Mouse (Mus musculus) CH12.LX (cell line): ENCODE results near the gene Ccdc148. TPM values are rescaled to one million over a fixed set of nuclear protein-coding genes. Genes with fewer than 3 reads are reported as not detected.

ENCODE experiments used
- DNase-seq: peaks from one replicate; pipeline ENCODE4 v3.0.0-alpha.2; 2013; ENCODE audit errors: extremely low read depth
- H3K27ac ChIP-seq: 2 replicates; pipeline ENCODE4 v1.5.1; 2012; ENCODE audit warnings: low read depth, mild to moderate bottlenecking, control low read depth, moderate library complexity; ENCODE audit not compliant: insufficient read depth
- H3K27me3 ChIP-seq: replicated peaks from 2 replicates; pipeline ENCODE3; 2012; ENCODE audit warnings: inconsistent platforms
- H3K36me3 ChIP-seq, 2 experiments: replicated peaks in 1 of 2; 2 replicates each; pipeline versions ENCODE3 to v1.6.1; 2012; ENCODE audit warnings: inconsistent platforms in 1 of 2, low read length in 1 of 2, mild to moderate bottlenecking in 1 of 2, mixed read lengths in 1 of 2, moderate library complexity in 1 of 2; ENCODE audit not compliant: control insufficient read depth in 1 of 2, insufficient read depth in 1 of 2
- H3K4me1 ChIP-seq, 2 experiments: 2 replicates each; pipeline ENCODE4 v1.6.1; 2012; ENCODE audit warnings: inconsistent platforms in 1 of 2, moderate library complexity in 1 of 2; ENCODE audit not compliant: insufficient read depth in 2 of 2, control insufficient read depth in 1 of 2
- H3K4me2 ChIP-seq: 2 replicates; pipeline ENCODE4 v1.6.1; 2012; ENCODE audit warnings: low read depth, mild to moderate bottlenecking, control low read depth; ENCODE audit not compliant: poor library complexity, insufficient read depth, severe bottlenecking
- H3K4me3 ChIP-seq, 3 experiments: fragments of 150-350 bp in 1 of 3; sonication (generic) in 1 of 3; replicated peaks in 1 of 3; 2 replicates each; pipeline versions ENCODE3 to v1.5.1; 2011 to 2012; ENCODE audit warnings: low read depth in 2 of 3, low read length in 2 of 3, mild to moderate bottlenecking in 2 of 3, moderate library complexity in 2 of 3, control low read depth in 1 of 3, improper control_type of control experiment in 1 of 3, inconsistent platforms in 1 of 3, mixed read lengths in 1 of 3; ENCODE audit not compliant: poor library complexity in 1 of 3
- H3K79me2 ChIP-seq: replicated peaks from 2 replicates; pipeline ENCODE4 v1.6.1; 2012; ENCODE audit warnings: mild to moderate bottlenecking, moderate library complexity; ENCODE audit not compliant: control insufficient read depth, poor library complexity, insufficient read depth, severe bottlenecking; ENCODE audit errors: extremely low read depth
- H3K9ac ChIP-seq: 2 replicates; pipeline ENCODE4 v1.6.1; 2012; ENCODE audit warnings: low read depth, mild to moderate bottlenecking, control low read depth, moderate library complexity; ENCODE audit not compliant: insufficient read depth
- H3K9me3 ChIP-seq: replicated peaks from 2 replicates; pipeline ENCODE3; 2012; ENCODE audit warnings: low read length, inconsistent platforms, mixed read lengths
- BHLHE40 ChIP-seq: IDR thresholded peaks from 2 replicates; pipeline ENCODE4 v1.6.1; 2011; ENCODE audit warnings: mild to moderate bottlenecking, low read depth, low read length, improper control_type of control experiment
- CHD1 ChIP-seq: IDR thresholded peaks from 2 replicates; pipeline ENCODE4 v1.6.1; 2012; ENCODE audit warnings: low read depth, low read length, improper control_type of control experiment, inconsistent platforms
- CHD2 ChIP-seq: IDR thresholded peaks from 2 replicates; pipeline ENCODE4 v1.6.1; 2011; ENCODE audit warnings: low read length, improper control_type of control experiment
- EP300 ChIP-seq: IDR thresholded peaks from 2 replicates; pipeline ENCODE4 v1.6.1; 2011; ENCODE audit warnings: low read length, improper control_type of control experiment
- ETS1 ChIP-seq: conservative IDR thresholded peaks from 2 replicates; pipeline ENCODE4 v1.6.1; 2012; ENCODE audit warnings: low read depth, mild to moderate bottlenecking, inconsistent platforms, low read length, improper control_type of control experiment, moderate library complexity
- HCFC1 ChIP-seq: IDR thresholded peaks from 2 replicates; pipeline ENCODE4 v1.6.1; 2012; ENCODE audit warnings: low read depth, mild to moderate bottlenecking, inconsistent platforms, low read length, improper control_type of control experiment
- IRF4 ChIP-seq: IDR thresholded peaks from 2 replicates; pipeline ENCODE4 v1.6.1; 2014; ENCODE audit warnings: low read depth, mild to moderate bottlenecking, inconsistent platforms, low read length, improper control_type of control experiment
- JUN ChIP-seq: IDR thresholded peaks from 2 replicates; pipeline ENCODE4 v1.6.1; 2011; ENCODE audit warnings: low read depth, mild to moderate bottlenecking, low read length, improper control_type of control experiment, moderate library complexity; ENCODE audit not compliant: insufficient read depth
- MXI1 ChIP-seq: IDR thresholded peaks from 2 replicates; pipeline ENCODE4 v1.6.1; 2011; ENCODE audit warnings: mild to moderate bottlenecking, low read depth, low read length, improper control_type of control experiment
- NELFE ChIP-seq: IDR thresholded peaks from 2 replicates; pipeline ENCODE4 v1.6.1; 2011; ENCODE audit warnings: low read depth, low read length, improper control_type of control experiment
- NRF1 ChIP-seq: IDR thresholded peaks from 2 replicates; pipeline ENCODE4 v1.6.1; 2014; ENCODE audit warnings: low read depth, mild to moderate bottlenecking, inconsistent platforms, low read length, improper control_type of control experiment, moderate library complexity
- PAX5 ChIP-seq: IDR thresholded peaks from 2 replicates; pipeline ENCODE4 v1.6.1; 2012; ENCODE audit warnings: low read length, inconsistent platforms, mixed read lengths
- SIN3A ChIP-seq: IDR thresholded peaks from 2 replicates; pipeline ENCODE4 v1.6.1; 2012; ENCODE audit warnings: low read length, improper control_type of control experiment, inconsistent platforms
- SMC3 ChIP-seq: IDR thresholded peaks from 2 replicates; pipeline ENCODE4 v1.6.1; 2011; ENCODE audit warnings: low read depth, low read length, improper control_type of control experiment
- TCF12 ChIP-seq: IDR thresholded peaks from 2 replicates; pipeline ENCODE4 v1.6.1; 2014; ENCODE audit warnings: low read depth, mild to moderate bottlenecking, inconsistent platforms, low read length, improper control_type of control experiment
- ZKSCAN1 ChIP-seq: IDR thresholded peaks from 2 replicates; pipeline ENCODE4 v1.6.1; 2012; ENCODE audit warnings: low read depth, inconsistent platforms, low read length, improper control_type of control experiment, borderline replicate concordance
- ZNF384 ChIP-seq: IDR thresholded peaks from 2 replicates; pipeline ENCODE4 v1.6.1; 2012; ENCODE audit warnings: low read depth, low read length, improper control_type of control experiment, inconsistent platforms
- dilution Hi-C: fragments of 300-500 bp; cut with MboI; formaldehyde crosslinking; loops from 2 replicates; pipeline ENCODE4 v1.14.3; 2020; ENCODE audit warnings: low sequenced_read_pairs; ENCODE audit not compliant: extremely low pct_unique_long_range_greater_than_20kb, extremely low pct_ligation_motif_present
- in situ Hi-C: fragments of 300-500 bp; cut with MboI; formaldehyde crosslinking; loops from 3 replicates; pipeline ENCODE4 v1.14.3; 2019; ENCODE audit warnings: low sequenced_read_pairs, low pct_ligation_motif_present, low pct_unique_long_range_greater_than_20kb, mixed read lengths
- polyA plus RNA-seq: library from polyadenylated mRNA; unstranded; fragments of >175 nt; gene quantifications from 2 replicates; pipeline ENCODE4 v1.2.1, GENCODE M21; 2012; ENCODE audit warnings: low read depth; ENCODE audit not compliant: insufficient read length
- total RNA-seq, 2 experiments: library from RNA; depleted of rRNA; stranded (reverse); fragments of 300-350 nt in 1 of 2; fragments of >200 nt in 1 of 2; gene quantifications; 2 replicates each; pipeline ENCODE4 v1.2.3; 2012 to 2014

Ccdc148 gene
- total and polyA plus RNA-seq, 3 experiments, result not detected

DNA sequence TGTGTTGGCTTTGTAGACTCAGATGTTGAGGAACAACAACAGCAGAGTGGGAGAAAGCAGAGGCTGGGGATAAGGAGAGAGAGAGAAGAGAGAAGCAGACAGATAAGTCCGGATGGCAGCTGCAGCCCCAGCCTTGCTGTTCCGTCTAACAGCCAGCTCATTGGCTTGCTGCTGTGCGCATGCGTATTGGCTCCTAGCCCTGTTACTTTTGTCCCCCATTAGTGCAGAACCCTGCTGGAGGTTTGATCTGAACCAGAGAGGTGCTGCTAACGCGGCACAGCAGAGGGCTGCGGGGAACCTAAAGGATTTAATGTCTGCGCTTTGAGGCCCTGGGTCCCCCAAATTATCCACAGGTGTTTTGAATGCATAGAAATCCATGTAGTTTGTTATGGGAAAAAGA, 373.8 kb downstream of the Ccdc148 start:
- DNase-seq, result no peak
- Histone ChIP-seq H3K4me3 (no peak overlapping the region), H3K4me1 (no peaks in the 10 kb centered on the region), H3K9ac (no peak overlapping the region), H3K27ac (no peak overlapping the region), H3K36me3 (no peaks in the 10 kb centered on the region), H3K27me3 (no peaks in the 10 kb centered on the region), H3K9me3 (peaks cover 73% of the 10 kb centered on the region), H3K4me2 (no peak overlapping the region), H3K79me2 (no peaks in the 10 kb centered on the region)
- dilution Hi-C loops, result no loop called here
- in situ Hi-C loops, result no loop called here
- no peak for TF ChIP-seq NRF1
- TF ChIP-seq ZNF384, result no peak
- no peak for TF ChIP-seq IRF4
- no peak for TF ChIP-seq PAX5
- TF ChIP-seq SIN3A, result no peak

DNA sequence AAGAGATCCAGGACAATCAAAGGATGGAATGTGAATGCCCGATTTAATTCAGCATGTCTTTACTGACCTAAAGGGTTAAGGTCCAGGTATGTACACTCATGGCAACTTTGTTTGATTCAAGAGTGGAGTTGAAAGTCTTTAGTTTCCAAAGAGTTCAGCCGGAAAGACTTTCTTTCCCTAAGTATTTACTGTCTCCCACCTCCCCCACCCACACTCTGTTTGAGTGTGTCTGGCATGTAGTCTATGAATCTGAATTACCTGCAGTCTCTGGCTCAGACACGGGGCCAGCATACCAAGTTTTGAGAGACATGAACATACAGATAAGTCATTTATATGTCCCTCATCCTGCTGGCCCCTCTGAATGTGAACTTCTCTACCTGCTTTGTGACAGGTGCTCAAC, 374.3 kb downstream of the Ccdc148 start:
- no peak for DNase-seq
- no peak for TF ChIP-seq CHD1
- TF ChIP-seq SMC3, result no peak
- no peak for TF ChIP-seq ZKSCAN1
- no peak for TF ChIP-seq BHLHE40
- TF ChIP-seq ZNF384, result no peak
- no peak for TF ChIP-seq NELFE
- no peak for TF ChIP-seq EP300
- TF ChIP-seq TCF12, result no peak
- TF ChIP-seq ETS1, result no peak
- TF ChIP-seq CHD2, result no peak
- TF ChIP-seq JUN, result no peak
- TF ChIP-seq MXI1, result no peak
- TF ChIP-seq HCFC1, result no peak
- TF ChIP-seq, all 38 proteins: peak for 0
- H3K9me3 ChIP-seq, result peaks cover 73% of the 10 kb centered on the region
- H3K4me2 ChIP-seq, result no peak overlapping the region
- H3K79me2 ChIP-seq, result no peaks in the 10 kb centered on the region
- no peak overlapping the region for H3K4me3 ChIP-seq
- dilution Hi-C loops (no loop called here), in situ Hi-C loops (no loop called here)
- no peak overlapping the region for H3K9ac ChIP-seq
- no peaks in the 10 kb centered on the region for H3K36me3 ChIP-seq
- no peaks in the 10 kb centered on the region for H3K27me3 ChIP-seq
- no peaks in the 10 kb centered on the region for H3K4me1 ChIP-seq
- H3K27ac ChIP-seq, result no peak overlapping the region
